Comparison of ENCODE assay signal across 32 mouse cellular contexts in the genomic region with DNA sequence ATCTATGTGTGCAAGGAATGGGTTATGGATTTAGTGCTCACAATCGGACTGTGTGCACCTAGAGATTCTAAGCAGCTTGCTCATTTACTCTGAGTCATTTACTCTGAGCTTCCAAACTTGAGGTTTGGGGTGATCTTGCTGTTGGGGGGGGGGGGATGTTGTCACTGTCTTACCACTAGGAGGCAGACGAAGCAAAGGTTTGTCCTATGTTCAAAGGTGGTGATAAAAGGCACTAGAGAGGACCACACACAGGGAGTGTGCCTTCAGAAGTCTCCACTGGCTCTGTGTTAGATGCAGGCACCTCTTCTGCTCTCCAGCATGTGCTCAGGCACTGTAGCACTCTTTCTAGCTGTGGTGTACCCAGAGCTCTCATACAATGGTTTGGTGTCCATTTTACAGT. TPM values are rescaled to one million over a fixed set of nuclear protein-coding genes. Genes with fewer than 3 reads are reported as not detected.
"Had no signal": no experiment of that assay in that cellular context is flagged by ENCODE, and none has a peak within 500 bp of the region (broad histone marks: within the 10 kb centered on the region; RNA-seq: fewer than 3 reads in every experiment).

No protein-coding gene starts in this region.

RNA-seq across cellular contexts. Expression of gene Mrgpra2a, which starts 15.5 kb away (rescaled TPM):
- total RNA-seq: left cerebral cortex, adult 2 months; left cerebral cortex, adult 8-10 months; left cerebral cortex, postnatal 10 days; left cerebral cortex, postnatal 14 days; left cerebral cortex, postnatal 25 days; left cerebral cortex, postnatal 36 days; left cerebral cortex, postnatal 4 days; liver, adult 2 months; megakaryocyte-erythroid progenitor cell, adult 5-6 weeks; midbrain, postnatal 0 days; monocyte, adult 5-6 weeks had no signal
- polyA plus RNA-seq: limb, embryonic 10.5 days; limb, embryonic 11.5 days; limb, embryonic 12.5 days; limb, embryonic 13.5 days; limb, embryonic 14.5 days; limb, embryonic 15.5 days; liver, adult 2 months; lung, adult 2 months; lung, embryonic 14.5 days; lung, embryonic 15.5 days; lung, embryonic 16.5 days; macrophage; midbrain, embryonic 10.5 days; midbrain, embryonic 11.5 days; midbrain, embryonic 12.5 days; midbrain, embryonic 13.5 days; midbrain, embryonic 14.5 days; midbrain, embryonic 15.5 days; midbrain, embryonic 16.5 days; midbrain, postnatal 0 days; myocyte; neural tube, embryonic 11.5 days; neural tube, embryonic 12.5 days had no signal
